Mouse (Mus musculus) liver, embryonic 14.5 days (tissue): ENCODE measurements around the gene Copg1.

Experiments
- CTCF ChIP-seq: IDR thresholded peaks from 2 replicates; pipeline ENCODE4 v1.5.1; 2016; ENCODE audit warnings: antibody characterized with exemption, low read depth, control low read depth
- EP300 ChIP-seq: IDR thresholded peaks from 2 replicates; pipeline ENCODE4 v1.6.1; 2016; ENCODE audit warnings: antibody characterized with exemption, low read depth

GRCm38 (mm10) chr6:87882221-87882620 is 5.4 kb upstream of the Copg1 start:
- TF ChIP-seq EP300 (no peak), CTCF (no peak)
